Mouse (Mus musculus) embryonic fibroblast, embryonic 13.5 days (primary cell): ENCODE results near the gene Trpm3. TPM values are rescaled to one million over a fixed set of nuclear protein-coding genes. Genes with fewer than 3 reads are reported as not detected.

ENCODE experiments used
- H3K27ac ChIP-seq: 2 replicates; pipeline ENCODE4 v1.5.1; 2012; ENCODE audit warnings: low read length, control low read depth, inconsistent platforms; ENCODE audit not compliant: insufficient read depth
- H3K4me1 ChIP-seq: 2 replicates; pipeline ENCODE4 v1.6.1; 2011; ENCODE audit warnings: low read length; ENCODE audit not compliant: control insufficient read depth, insufficient read depth
- H3K4me3 ChIP-seq: 2 replicates; pipeline ENCODE4 v1.5.1; 2011; ENCODE audit warnings: mild to moderate bottlenecking, control low read depth, low read length; ENCODE audit not compliant: insufficient read depth
- CTCF ChIP-seq: IDR thresholded peaks from 2 replicates; pipeline ENCODE4 v1.5.1; 2011; ENCODE audit warnings: mild to moderate bottlenecking, control low read depth, low read length, moderate library complexity, borderline replicate concordance; ENCODE audit not compliant: insufficient read depth
- POLR2A ChIP-seq: IDR thresholded peaks from 2 replicates; pipeline ENCODE4 v1.6.1; 2011; ENCODE audit warnings: low read depth, mild to moderate bottlenecking, control low read depth, low read length, moderate library complexity
- polyA plus RNA-seq: library from polyadenylated mRNA; stranded (reverse); fragments of >200 nt; gene quantifications from 2 replicates; pipeline ENCODE4 v1.2.4, GENCODE M21; 2011; ENCODE audit warnings: low read depth; ENCODE audit not compliant: missing spikeins, insufficient read length

Gene Trpm3
- polyA plus RNA-seq, 1 experiment, result 0.46 TPM

DNA sequence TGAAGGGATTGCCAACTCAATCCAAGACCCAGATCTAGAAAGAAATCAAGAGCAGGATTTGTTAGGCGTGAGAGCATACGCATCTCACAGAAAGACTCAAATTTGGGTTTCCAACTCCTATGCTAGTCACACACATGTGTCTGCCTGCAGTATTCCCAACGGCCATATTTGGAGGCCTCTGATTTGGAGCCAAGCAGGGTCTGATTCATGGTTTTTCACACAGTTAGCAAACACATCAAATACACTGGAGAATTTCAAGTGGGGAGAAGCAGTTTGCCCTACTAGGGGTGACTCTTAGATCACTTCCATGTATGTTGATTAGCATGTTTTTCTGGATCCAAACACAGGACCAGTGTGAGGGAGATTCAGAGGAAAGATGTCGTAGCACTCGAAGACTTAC is 855.7 kb downstream of the Trpm3 start:
- TF ChIP-seq POLR2A, result no peak
- TF ChIP-seq CTCF, result no peak
- Histone ChIP-seq H3K27ac (no peak overlapping the region), H3K4me1 (no peaks in the 10 kb centered on the region), H3K4me3 (no peak overlapping the region)

DNA sequence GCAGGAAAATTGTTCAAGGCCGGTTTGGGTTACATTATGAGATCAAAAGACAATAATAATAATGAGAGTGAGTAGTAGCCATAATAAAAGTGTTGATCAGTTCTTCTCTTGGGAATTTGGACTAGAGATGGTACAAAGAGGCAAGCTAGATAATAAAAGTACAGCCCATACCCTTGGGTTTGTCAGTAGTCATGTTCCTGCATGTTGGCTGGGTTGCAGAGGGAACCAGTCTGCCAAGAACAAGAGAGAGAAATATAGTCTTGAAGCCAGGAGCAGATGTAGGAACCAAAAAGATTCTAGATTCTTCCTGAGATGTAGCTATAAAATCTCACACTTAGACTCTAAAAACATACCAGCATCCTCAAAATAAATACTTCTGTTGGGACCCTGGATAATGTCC is 861.4 kb downstream of the Trpm3 start:
- Histone ChIP-seq H3K4me1 (no peaks in the 10 kb centered on the region), H3K27ac (no peak overlapping the region), H3K4me3 (no peak overlapping the region)
- TF ChIP-seq CTCF, result no peak
- no peak for TF ChIP-seq POLR2A

GRCm38 (mm10) chr19:23003861-23004260 is 865.0 kb downstream of the Trpm3 start:
- no peak overlapping the region for H3K4me3 ChIP-seq
- no peak overlapping the region for H3K27ac ChIP-seq
- H3K4me1 ChIP-seq, result no peaks in the 10 kb centered on the region
- TF ChIP-seq CTCF (no peak), POLR2A (no peak)

GRCm38 (mm10) chr19:23005851-23006250 is 867.0 kb downstream of the Trpm3 start:
- Histone ChIP-seq H3K4me1 (no peaks in the 10 kb centered on the region), H3K4me3 (no peak overlapping the region), H3K27ac (no peak overlapping the region)
- TF ChIP-seq CTCF, result no peak
- no peak for TF ChIP-seq POLR2A

- Histone ChIP-seq H3K4me3 (no peak overlapping the region), H3K27ac (no peak overlapping the region), H3K4me1 (no peaks in the 10 kb centered on the region)
- TF ChIP-seq POLR2A, result no peak
- TF ChIP-seq CTCF, result peak; percentile 63; the same call in 1 of the 2 replicates
These were observed 867.8 kb downstream of the Trpm3 start for GRCm38 (mm10) chr19:23006517-23007273.

DNA sequence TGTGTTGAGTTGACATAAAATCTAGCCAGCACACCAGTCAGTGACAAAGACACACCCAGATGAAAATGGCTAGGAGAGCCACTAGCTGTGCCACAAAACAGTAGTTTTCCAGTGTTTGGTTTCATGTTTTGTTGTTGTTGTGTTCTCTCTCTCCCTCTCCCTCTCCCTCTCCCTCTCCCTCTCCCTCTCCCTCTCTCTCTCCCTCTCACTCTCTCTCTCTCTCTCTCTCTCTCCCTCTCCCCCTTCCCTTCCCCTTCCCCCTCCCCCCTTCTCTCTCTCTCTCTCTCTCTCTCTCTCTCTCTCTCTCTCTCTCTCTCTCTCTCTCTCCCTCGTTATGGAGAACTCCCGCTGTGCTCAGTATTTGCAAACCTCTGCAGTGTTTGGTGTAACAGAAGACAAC is 874.8 kb downstream of the Trpm3 start:
- Histone ChIP-seq H3K4me1 (no peaks in the 10 kb centered on the region), H3K4me3 (no peak overlapping the region), H3K27ac (no peak overlapping the region)
- no peak for TF ChIP-seq POLR2A
- TF ChIP-seq CTCF, result no peak

- Histone ChIP-seq H3K4me3 (no peak overlapping the region), H3K4me1 (no peaks in the 10 kb centered on the region), H3K27ac (no peak overlapping the region)
- TF ChIP-seq CTCF (peak; percentile 61; the same call in 1 of the 2 replicates), POLR2A (no peak)
These were observed 876.7 kb downstream of the Trpm3 start for GRCm38 (mm10) chr19:23015516-23015915.

- Histone ChIP-seq H3K27ac (no peak overlapping the region), H3K4me1 (no peaks in the 10 kb centered on the region), H3K4me3 (no peak overlapping the region)
- TF ChIP-seq POLR2A, result no peak
- no peak for TF ChIP-seq CTCF
These were observed 879.4 kb downstream of the Trpm3 start for GRCm38 (mm10) chr19:23018186-23018727.

DNA sequence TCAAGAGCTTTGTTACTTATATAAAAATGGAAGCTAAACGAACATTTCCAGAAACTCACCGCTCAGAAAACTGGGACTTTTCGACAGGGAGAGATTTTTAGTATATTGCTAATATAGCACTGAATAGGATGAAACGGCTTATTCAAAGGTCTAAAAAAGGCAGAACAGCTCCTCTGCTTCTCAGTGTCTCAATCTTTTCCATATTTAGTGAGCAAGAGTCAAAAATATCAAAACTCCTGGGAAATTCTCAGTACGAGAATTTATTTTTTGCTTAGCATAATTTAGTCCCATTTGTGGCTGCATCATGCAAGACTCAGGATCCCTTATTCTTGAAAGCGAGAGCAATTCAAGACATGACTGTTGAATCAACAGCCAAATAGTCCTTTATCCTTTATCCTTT is 884.1 kb downstream of the Trpm3 start:
- Histone ChIP-seq H3K27ac (no peak overlapping the region), H3K4me1 (no peaks in the 10 kb centered on the region), H3K4me3 (no peak overlapping the region)
- TF ChIP-seq CTCF, result no peak
- no peak for TF ChIP-seq POLR2A

DNA sequence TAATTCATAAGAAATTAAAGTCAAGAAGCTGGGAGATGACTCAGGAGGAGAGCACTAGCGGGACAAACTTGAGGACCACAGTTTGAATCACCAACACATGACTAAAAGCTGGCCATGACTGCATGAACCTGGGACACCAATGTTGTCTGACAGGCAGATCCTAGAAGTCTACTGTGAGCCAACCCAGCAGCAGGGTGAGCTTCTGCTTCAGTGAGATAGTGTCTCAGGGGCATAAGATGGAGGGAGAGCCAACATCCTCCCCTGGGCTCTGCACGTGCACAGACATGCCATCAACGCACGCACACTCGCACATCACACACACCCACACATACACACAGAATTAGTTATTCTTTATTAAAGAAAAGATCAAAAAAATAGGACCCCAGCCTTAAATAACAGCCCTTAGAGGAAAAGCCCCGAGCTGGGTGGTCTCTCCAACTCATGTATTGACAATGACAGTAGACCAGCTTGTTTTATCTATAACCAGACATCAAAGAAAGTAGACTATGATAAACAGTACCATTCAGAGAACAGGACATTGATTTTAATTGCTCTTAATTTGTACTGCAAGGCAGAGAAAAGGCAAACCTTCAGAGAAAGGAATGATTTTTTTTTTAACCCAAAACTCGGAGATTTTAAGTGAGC is 884.6 kb downstream of the Trpm3 start:
- no peaks in the 10 kb centered on the region for H3K4me1 ChIP-seq
- TF ChIP-seq POLR2A, result no peak
- no peak for TF ChIP-seq CTCF
- H3K27ac ChIP-seq, result no peak overlapping the region
- no peak overlapping the region for H3K4me3 ChIP-seq
